Mouse (Mus musculus): ENCODE results near the gene Lhx3. TPM values are rescaled to one million over a fixed set of nuclear protein-coding genes. Genes with fewer than 3 reads are reported as not detected.
A peak's percentile ranks its signal among the peaks of the same experiment; 100 is the strongest.

Lhx3 gene
- polyA plus RNA-seq, 1 experiment from 2014 or later, result not detected

GRCm38 (mm10) chr2:26154586-26154985 is 53.5 kb downstream of the Lhx3 start:
- Histone ChIP-seq H3K27me3 (ENCODE audit: insufficient read depth, low read length) (no peaks in the 10 kb centered on the region), H3K4me1 (replicated peaks; ENCODE audit: insufficient read depth, low read length) (no peaks in the 10 kb centered on the region), H3K36me3 (ENCODE audit: insufficient read depth, low read length) (no peaks in the 10 kb centered on the region), H3K4me2 (ENCODE audit: low read length) (no peak overlapping the region), H3K4me3 (replicated peaks; ENCODE audit: low read depth, low read length) (no peak overlapping the region), H3K9me3 (replicated peaks; ENCODE audit: low read length) (no peaks in the 10 kb centered on the region), H3K9ac (ENCODE audit: low read depth, low read length) (no peak overlapping the region), H3K27ac (no peak overlapping the region)
- 70% methylated on average over 5 of the region's 5 CpGs for WGBS
- DNase-seq (ENCODE audit: low spot score) (no peak), ATAC-seq (replicated peaks; ENCODE audit: low FRiP score, low read depth) (no peak)
- TF ChIP-seq CTCF (IDR thresholded peaks at IDR 0.05; ENCODE audit: low read depth), result no peak

GRCm38 (mm10) chr2:26153909-26154340 is 54.2 kb downstream of the Lhx3 start:
- Histone ChIP-seq H3K27ac (no peak overlapping the region), H3K36me3 (ENCODE audit: insufficient read depth, low read length) (no peaks in the 10 kb centered on the region), H3K27me3 (ENCODE audit: insufficient read depth, low read length) (no peaks in the 10 kb centered on the region), H3K4me2 (ENCODE audit: low read length) (no peak overlapping the region), H3K4me1 (replicated peaks; ENCODE audit: insufficient read depth, low read length) (no peaks in the 10 kb centered on the region), H3K9me3 (replicated peaks; ENCODE audit: low read length) (no peaks in the 10 kb centered on the region), H3K4me3 (replicated peaks; ENCODE audit: low read depth, low read length) (no peak overlapping the region), H3K9ac (ENCODE audit: low read depth, low read length) (no peak overlapping the region)
- peak; percentile 45; the same call in 1 of the 2 replicates for ATAC-seq (replicated peaks; ENCODE audit: low FRiP score, low read depth)
- peak; percentile 83 for DNase-seq (ENCODE audit: low spot score)
- peak; percentile 76 for TF ChIP-seq CTCF (IDR thresholded peaks at IDR 0.05; ENCODE audit: low read depth)
- 6% methylated on average over 4 of the region's 4 CpGs for WGBS

GRCm38 (mm10) chr2:26153295-26153694 is 54.8 kb downstream of the Lhx3 start:
- Histone ChIP-seq H3K9ac (ENCODE audit: low read depth, low read length) (no peak overlapping the region), H3K4me1 (replicated peaks; ENCODE audit: insufficient read depth, low read length) (no peaks in the 10 kb centered on the region), H3K9me3 (replicated peaks; ENCODE audit: low read length) (no peaks in the 10 kb centered on the region), H3K27me3 (ENCODE audit: insufficient read depth, low read length) (no peaks in the 10 kb centered on the region), H3K36me3 (ENCODE audit: insufficient read depth, low read length) (no peaks in the 10 kb centered on the region), H3K4me3 (replicated peaks; ENCODE audit: low read depth, low read length) (no peak overlapping the region), H3K27ac (no peak overlapping the region), H3K4me2 (ENCODE audit: low read length) (no peak overlapping the region)
- ATAC-seq (replicated peaks; ENCODE audit: low FRiP score, low read depth) (no peak), DNase-seq (ENCODE audit: low spot score) (peak; percentile 51)
- 30% methylated on average over 4 of the region's 4 CpGs for WGBS
- TF ChIP-seq CTCF (IDR thresholded peaks at IDR 0.05; ENCODE audit: low read depth), result peak; percentile 61

Other genes starting within 250 kb of the Lhx3 start
- 9.1 and 14.2 TPM in 2 replicates for gene Camsap1, start 225.0 kb downstream of the Lhx3 start, polyA plus RNA-seq (2015; fragmentation: Nextera tagmentation; extraction: Ambion mirVana)
- gene Ubac1, start 186.5 kb downstream of the Lhx3 start, polyA plus RNA-seq (2015; fragmentation: Nextera tagmentation; extraction: Ambion mirVana), result 77.2 and 82.3 TPM in 2 replicates
- gene Nacc2, start 85.1 kb downstream of the Lhx3 start, polyA plus RNA-seq (2015; fragmentation: Nextera tagmentation; extraction: Ambion mirVana), result 11.3 and 12.2 TPM in 2 replicates
- gene Qsox2, start 29.2 kb upstream of the Lhx3 start, polyA plus RNA-seq (2015; fragmentation: Nextera tagmentation; extraction: Ambion mirVana), result 11.3 and 12.5 TPM in 2 replicates
- 0.04 TPM in 1 of 2 replicates, not detected in the other for gene Ccdc187, start 86.3 kb upstream of the Lhx3 start, polyA plus RNA-seq (2015; fragmentation: Nextera tagmentation; extraction: Ambion mirVana)
- gene Gpsm1, start 107.2 kb upstream of the Lhx3 start, polyA plus RNA-seq (2015; fragmentation: Nextera tagmentation; extraction: Ambion mirVana), result 21.3 and 23.1 TPM in 2 replicates
- 24.2 and 25.8 TPM in 2 replicates for gene Dnlz, start 143.8 kb upstream of the Lhx3 start, polyA plus RNA-seq (2015; fragmentation: Nextera tagmentation; extraction: Ambion mirVana)
- gene Card9, start 152.6 kb upstream of the Lhx3 start, polyA plus RNA-seq (2015; fragmentation: Nextera tagmentation; extraction: Ambion mirVana), result 1.1 TPM in 2 replicates
- 12.9 and 14.6 TPM in 2 replicates for gene Snapc4, start 172.4 kb upstream of the Lhx3 start, polyA plus RNA-seq (2015; fragmentation: Nextera tagmentation; extraction: Ambion mirVana)
- 88.0 and 94.9 TPM in 2 replicates for gene Entr1, start 181.0 kb upstream of the Lhx3 start, polyA plus RNA-seq (2015; fragmentation: Nextera tagmentation; extraction: Ambion mirVana)
- 74.3 and 80.9 TPM in 2 replicates for gene Pmpca, start 181.1 kb upstream of the Lhx3 start, polyA plus RNA-seq (2015; fragmentation: Nextera tagmentation; extraction: Ambion mirVana)
- gene Inpp5e, start 200.9 kb upstream of the Lhx3 start, polyA plus RNA-seq (2015; fragmentation: Nextera tagmentation; extraction: Ambion mirVana), result 18.6 and 18.9 TPM in 2 replicates
- 16.4 and 16.6 TPM in 2 replicates for gene Sec16a, start 236.9 kb upstream of the Lhx3 start, polyA plus RNA-seq (2015; fragmentation: Nextera tagmentation; extraction: Ambion mirVana)